Comparison of ENCODE assay signal across 27 mouse cellular contexts in the genomic region with DNA sequence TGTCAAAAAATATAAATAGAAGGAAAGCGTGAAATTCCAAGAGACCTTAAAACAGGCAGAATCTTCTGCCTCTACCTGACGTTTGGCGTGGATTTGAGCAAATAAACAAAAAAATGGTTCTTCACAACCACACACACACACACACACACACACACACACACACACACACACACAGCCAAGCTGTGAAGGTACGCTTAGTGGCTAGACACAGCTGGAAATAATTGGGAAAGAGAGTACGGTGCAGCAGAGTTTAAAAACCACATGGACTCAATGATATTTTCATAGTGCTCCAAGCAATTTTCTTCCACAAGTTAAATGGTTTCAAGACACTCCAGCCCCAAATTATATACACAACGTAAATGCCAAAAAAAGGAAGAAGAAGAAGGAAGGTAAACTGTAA.
DNase-seq lines count a peak whose midpoint lies in the region; ATAC-seq and TF ChIP-seq lines count a peak whose summit lies in the region.
"Had no signal": no experiment of that assay in that cellular context is flagged by ENCODE, and none has a peak within 500 bp of the region (broad histone marks: within the 10 kb centered on the region; RNA-seq: fewer than 3 reads in every experiment).

No protein-coding gene starts in this region.

- no peak overlapping the region for H3K27ac ChIP-seq in embryonic facial prominence, embryonic 10.5 days (replicated peaks)
- H3K27ac ChIP-seq in hindbrain, postnatal 0 days: no peak overlapping the region
- H3K27ac ChIP-seq: embryonic facial prominence, embryonic 13.5 days; forebrain, embryonic 10.5 days; forebrain, embryonic 13.5 days; gastrocnemius, adult 2 months; heart, embryonic 15.5 days; hindbrain, embryonic 10.5 days; hindbrain, embryonic 14.5 days had no signal

- H3K4me2 ChIP-seq in hindbrain, postnatal 0 days (ENCODE audit: low read depth, low read length): no peak overlapping the region
- H3K4me2 ChIP-seq: embryonic facial prominence, embryonic 13.5 days; forebrain, embryonic 13.5 days; heart, embryonic 12.5 days; heart, embryonic 15.5 days; hindbrain, embryonic 14.5 days had no signal

- ATAC-seq in hindbrain, postnatal 0 days: no peak
- ATAC-seq: activated CD4-positive, CD25-positive, alpha-beta regulatory T cell, adult 4 months; forebrain, embryonic 13.5 days; forebrain, embryonic 16.5 days; intestine, postnatal 0 days had no signal

- no peak for TF ChIP-seq CTCF in hindbrain, postnatal 0 days (IDR thresholded peaks at IDR 0.05; ENCODE audit: low read depth)

- WGBS in embryonic facial prominence, embryonic 10.5 days: 45% methylated on average over 6 of the region's 6 CpGs
- WGBS in hindbrain, postnatal 0 days: 87% methylated on average over 6 of the region's 6 CpGs

- H3K9me3 ChIP-seq in embryonic facial prominence, embryonic 10.5 days: no peaks in the 10 kb centered on the region
- H3K9me3 ChIP-seq in hindbrain, postnatal 0 days (ENCODE audit: low read length): no peaks in the 10 kb centered on the region
- H3K9me3 ChIP-seq: embryonic facial prominence, embryonic 13.5 days; forebrain, embryonic 10.5 days; forebrain, embryonic 13.5 days; heart, embryonic 12.5 days; heart, embryonic 15.5 days; hindbrain, embryonic 10.5 days had no signal

- no peak overlapping the region for H3K9ac ChIP-seq in hindbrain, postnatal 0 days (replicated peaks; ENCODE audit: low read length)
- H3K9ac ChIP-seq: embryonic facial prominence, embryonic 13.5 days; forebrain, embryonic 13.5 days; heart, embryonic 12.5 days; heart, embryonic 15.5 days; hindbrain, embryonic 14.5 days had no signal

- no peaks in the 10 kb centered on the region for H3K36me3 ChIP-seq in embryonic facial prominence, embryonic 10.5 days (replicated peaks)
- H3K36me3 ChIP-seq in hindbrain, postnatal 0 days (ENCODE audit: insufficient read depth, low read length): no peaks in the 10 kb centered on the region
- H3K36me3 ChIP-seq: embryonic facial prominence, embryonic 13.5 days; forebrain, embryonic 10.5 days; heart, embryonic 12.5 days; heart, embryonic 15.5 days; hindbrain, embryonic 10.5 days had no signal

- peaks cover 11% of the 10 kb centered on the region for H3K4me1 ChIP-seq in embryonic facial prominence, embryonic 10.5 days
- no peaks in the 10 kb centered on the region for H3K4me1 ChIP-seq in hindbrain, postnatal 0 days (ENCODE audit: insufficient read depth, low read length)
- H3K4me1 ChIP-seq: forebrain, embryonic 10.5 days; forebrain, embryonic 13.5 days; heart, embryonic 12.5 days; heart, embryonic 15.5 days; hindbrain, embryonic 10.5 days had no signal

- H3K27me3 ChIP-seq in embryonic facial prominence, embryonic 10.5 days (replicated peaks; ENCODE audit: low read depth, poor library complexity, severe bottlenecking): no peaks in the 10 kb centered on the region
- H3K27me3 ChIP-seq in hindbrain, postnatal 0 days (ENCODE audit: insufficient read depth, low read length): no peaks in the 10 kb centered on the region
- H3K27me3 ChIP-seq: embryonic facial prominence, embryonic 13.5 days; forebrain, embryonic 13.5 days; heart, embryonic 12.5 days; heart, embryonic 15.5 days had no signal

- H3K4me3 ChIP-seq in embryonic facial prominence, embryonic 10.5 days: no peak overlapping the region
- H3K4me3 ChIP-seq in hindbrain, postnatal 0 days (ENCODE audit: low read length): no peak overlapping the region
- H3K4me3 ChIP-seq: embryonic facial prominence, embryonic 13.5 days; forebrain, embryonic 10.5 days; forebrain, embryonic 13.5 days; gastrocnemius, adult 2 months; heart, embryonic 12.5 days; heart, embryonic 15.5 days; hindbrain, embryonic 10.5 days had no signal

- DNase-seq in embryo, embryonic 10.5 days (ENCODE audit: low spot score): peak; percentile 35
- DNase-seq in embryo, embryonic 9.5 days (ENCODE audit: extremely low spot score): no peak
- peak; percentile 57 for DNase-seq in embryonic facial prominence, embryonic 10.5 days (ENCODE audit: low spot score)
- peak; percentile 49 for DNase-seq in forelimb bud, embryonic 11.5 days (ENCODE audit: low read depth, low spot score)
- no peak for DNase-seq in spleen, adult 12 weeks (ENCODE audit: low spot score)
- DNase-seq in hindbrain, postnatal 0 days (ENCODE audit: low spot score): no peak
- DNase-seq: adrenal gland, adult 8-10 months; adrenal gland, postnatal 25 days; cerebellum, adult 11-12 months; cerebellum, adult 8-10 months; cerebellum, postnatal 10 days; cerebellum, postnatal 36 days; gastrocnemius, adult 2 months; gastrocnemius, postnatal 14 days; heart, adult 11 months; heart, postnatal 10 days; heart, postnatal 36 days had no signal

Comparison
In these comparisons a context has a peak if more than half of its experiments do, and no peak if none do; other contexts are left out.
1. DNase-seq: peak in embryo, embryonic 10.5 days (single experiment), embryonic facial prominence, embryonic 10.5 days (single experiment) and forelimb bud, embryonic 11.5 days (single experiment); none in embryo, embryonic 9.5 days (single experiment), spleen, adult 12 weeks (single experiment) and hindbrain, postnatal 0 days (single experiment).